Mouse (Mus musculus) embryonic fibroblast, embryonic 13.5 days (primary cell): ENCODE results near the gene Actn4. TPM values are rescaled to one million over a fixed set of nuclear protein-coding genes. Genes with fewer than 3 reads are reported as not detected.

Experiments
- H3K27ac ChIP-seq: 2 replicates; pipeline ENCODE4 v1.5.1; 2012; ENCODE audit warnings: low read length, control low read depth, inconsistent platforms; ENCODE audit not compliant: insufficient read depth
- H3K4me1 ChIP-seq: 2 replicates; pipeline ENCODE4 v1.6.1; 2011; ENCODE audit warnings: low read length; ENCODE audit not compliant: control insufficient read depth, insufficient read depth
- H3K4me3 ChIP-seq: 2 replicates; pipeline ENCODE4 v1.5.1; 2011; ENCODE audit warnings: mild to moderate bottlenecking, control low read depth, low read length; ENCODE audit not compliant: insufficient read depth
- CTCF ChIP-seq: IDR thresholded peaks from 2 replicates; pipeline ENCODE4 v1.5.1; 2011; ENCODE audit warnings: mild to moderate bottlenecking, control low read depth, low read length, moderate library complexity, borderline replicate concordance; ENCODE audit not compliant: insufficient read depth
- POLR2A ChIP-seq: IDR thresholded peaks from 2 replicates; pipeline ENCODE4 v1.6.1; 2011; ENCODE audit warnings: low read depth, mild to moderate bottlenecking, control low read depth, low read length, moderate library complexity
- polyA plus RNA-seq: library from polyadenylated mRNA; stranded (reverse); fragments of >200 nt; gene quantifications from 2 replicates; pipeline ENCODE4 v1.2.4, GENCODE M21; 2011; ENCODE audit warnings: low read depth; ENCODE audit not compliant: missing spikeins, insufficient read length

Gene Actn4
- polyA plus RNA-seq, 1 experiment: 446 TPM

- no peak overlapping the region for H3K4me3 ChIP-seq
- peaks cover 45% of the 10 kb centered on the region for H3K4me1 ChIP-seq
- TF ChIP-seq CTCF (no peak), POLR2A (no peak)
- H3K27ac ChIP-seq: peak overlapping the region; percentile 99
Measured at GRCm38 (mm10) chr7:28929381-28929780, 32.8 kb downstream of the Actn4 start.

GRCm38 (mm10) chr7:28926172-28926571, 36.0 kb downstream of the Actn4 start:
- H3K27ac ChIP-seq: peak overlapping the region; percentile 96
- H3K4me1 ChIP-seq: peaks cover 55% of the 10 kb centered on the region
- H3K4me3 ChIP-seq: no peak overlapping the region
- TF ChIP-seq CTCF (no peak), POLR2A (no peak)

- TF ChIP-seq POLR2A: peak; percentile 48
- no peak for TF ChIP-seq CTCF
- Histone ChIP-seq H3K4me1 (peaks cover 55% of the 10 kb centered on the region), H3K27ac (peak overlapping the region; percentile 99), H3K4me3 (no peak overlapping the region)
Measured at GRCm38 (mm10) chr7:28925317-28925716, 36.8 kb downstream of the Actn4 start.

- TF ChIP-seq POLR2A (peak; percentile 41; the same call in 1 of the 2 replicates), CTCF (no peak)
- H3K4me3 ChIP-seq: no peak overlapping the region
- peak overlapping the region; percentile 99 for H3K27ac ChIP-seq
- peaks cover 55% of the 10 kb centered on the region for H3K4me1 ChIP-seq
Measured at GRCm38 (mm10) chr7:28924802-28925201, 37.3 kb downstream of the Actn4 start.

GRCm38 (mm10) chr7:28923865-28924291, 38.3 kb downstream of the Actn4 start:
- no peak for TF ChIP-seq POLR2A
- no peak for TF ChIP-seq CTCF
- Histone ChIP-seq H3K4me1 (peaks cover 53% of the 10 kb centered on the region), H3K4me3 (no peak overlapping the region), H3K27ac (peak overlapping the region; percentile 99)

GRCm38 (mm10) chr7:28922606-28923005, 39.5 kb downstream of the Actn4 start:
- no peak overlapping the region for H3K4me3 ChIP-seq
- H3K4me1 ChIP-seq: peaks cover 63% of the 10 kb centered on the region
- H3K27ac ChIP-seq: peak overlapping the region; percentile 99
- TF ChIP-seq POLR2A (no peak), CTCF (no peak)

GRCm38 (mm10) chr7:28921722-28922465, 40.2 kb downstream of the Actn4 start:
- Histone ChIP-seq H3K27ac (peak overlapping the region; percentile 99), H3K4me3 (no peak overlapping the region), H3K4me1 (peaks cover 65% of the 10 kb centered on the region)
- no peak for TF ChIP-seq CTCF
- no peak for TF ChIP-seq POLR2A

- no peak overlapping the region for H3K4me3 ChIP-seq
- peak overlapping the region; percentile 99; the same call in 1 of the 2 replicates for H3K27ac ChIP-seq
- TF ChIP-seq POLR2A (no peak), CTCF (no peak)
- peaks cover 63% of the 10 kb centered on the region for H3K4me1 ChIP-seq
Measured at GRCm38 (mm10) chr7:28921178-28921577, 41.0 kb downstream of the Actn4 start.

- Histone ChIP-seq H3K27ac (peak overlapping the region; percentile 90), H3K4me3 (no peak overlapping the region), H3K4me1 (peaks cover 56% of the 10 kb centered on the region)
- TF ChIP-seq CTCF (no peak), POLR2A (no peak)
Measured at GRCm38 (mm10) chr7:28919815-28920214, 42.3 kb downstream of the Actn4 start.

GRCm38 (mm10) chr7:28918540-28918939, 43.6 kb downstream of the Actn4 start:
- H3K27ac ChIP-seq: peak overlapping the region; percentile 90
- H3K4me3 ChIP-seq: no peak overlapping the region
- TF ChIP-seq POLR2A (no peak), CTCF (no peak)
- H3K4me1 ChIP-seq: peaks cover 47% of the 10 kb centered on the region
